Mouse (Mus musculus) kidney, postnatal 4 days (tissue): ENCODE results near the gene Cldn11.

Source experiments
- DNase-seq, 2 experiments: peaks; one replicate each; pipeline ENCODE4 v3.0.0; 2021; ENCODE audit warnings: mixed read lengths in 2 of 2

The Cldn11 gene

GRCm38 (mm10) chr3:31161336-31161735, 11.6 kb downstream of the Cldn11 start:
- DNase-seq, result no peak

- DNase-seq, result no peak
Measured at GRCm38 (mm10) chr3:31162860-31163259, 13.1 kb downstream of the Cldn11 start.

DNA sequence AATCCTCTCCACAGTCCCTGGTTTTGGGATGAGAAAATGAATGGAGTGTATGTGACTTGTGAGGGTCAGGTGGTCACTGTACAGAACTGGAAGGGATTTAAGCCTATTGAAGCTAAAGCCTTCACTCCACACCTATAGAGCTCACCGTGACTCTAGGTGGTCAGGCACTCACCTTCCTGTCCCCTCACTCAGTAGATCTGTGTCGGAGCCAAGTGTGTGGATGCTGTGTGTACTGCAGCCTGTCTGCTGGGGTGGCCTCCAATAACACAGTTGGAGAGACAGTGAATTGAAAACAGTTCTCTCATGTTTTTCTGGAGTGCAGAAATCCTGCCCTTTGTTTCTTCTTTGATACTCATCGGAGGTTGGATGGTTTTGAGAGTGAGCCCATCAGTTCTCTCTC, 16.1 kb downstream of the Cldn11 start:
- no peak for DNase-seq

DNA sequence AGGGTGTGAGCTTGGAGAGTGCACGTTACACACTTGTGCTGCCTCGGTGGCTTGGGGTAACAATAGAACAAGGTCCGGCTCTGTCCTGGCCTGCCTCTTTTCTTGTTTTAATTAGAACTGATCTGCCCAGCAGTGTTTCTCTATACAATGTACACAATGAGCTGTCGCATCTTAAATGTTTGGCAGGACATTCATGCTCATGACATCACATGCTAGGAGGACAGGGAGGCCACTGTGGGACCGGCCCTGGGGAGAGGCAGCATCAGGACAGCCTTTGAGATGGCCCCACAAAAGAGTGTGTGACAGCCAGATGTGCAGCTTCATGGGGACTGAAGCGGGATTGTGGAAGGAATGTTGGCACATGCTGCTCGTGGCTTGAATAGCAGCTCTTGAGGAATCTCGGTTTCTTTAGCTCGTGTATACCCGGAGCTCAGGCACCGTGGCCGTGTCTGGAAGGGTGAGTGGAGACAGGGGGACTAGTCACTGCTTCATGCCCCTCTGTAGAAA, 16.7 kb downstream of the Cldn11 start:
- peak; percentile 43 to 59 for DNase-seq

GRCm38 (mm10) chr3:31190342-31190741, 40.6 kb downstream of the Cldn11 start:
- no peak for DNase-seq

DNA sequence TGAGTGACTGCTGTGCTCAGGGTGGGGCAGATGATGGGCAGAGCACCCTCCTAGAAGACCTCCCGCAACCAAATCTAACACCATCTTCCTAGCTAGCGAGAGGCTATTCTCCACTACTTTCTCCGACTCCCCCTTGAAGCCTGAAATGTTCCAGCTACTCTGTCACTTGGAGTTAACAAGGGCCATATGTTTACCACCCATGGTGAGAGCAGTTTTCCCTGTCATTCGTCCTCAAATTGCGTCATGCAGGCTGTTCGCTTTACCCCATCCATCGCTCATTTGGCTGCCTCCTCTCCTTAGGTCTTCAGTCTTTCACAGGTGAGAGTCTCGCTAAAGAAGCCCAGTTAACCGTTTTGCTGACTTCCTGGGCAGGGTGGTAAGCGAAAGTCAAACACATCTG, 41.7 kb downstream of the Cldn11 start:
- no peak for DNase-seq

GRCm38 (mm10) chr3:31199162-31199877, 49.6 kb downstream of the Cldn11 start:
- peak in 1 of 2 experiments; percentile 53 for DNase-seq

- no peak for DNase-seq
Measured at GRCm38 (mm10) chr3:31203947-31204346, 54.2 kb downstream of the Cldn11 start.

GRCm38 (mm10) chr3:31205167-31205566, 55.4 kb downstream of the Cldn11 start:
- no peak for DNase-seq

DNA sequence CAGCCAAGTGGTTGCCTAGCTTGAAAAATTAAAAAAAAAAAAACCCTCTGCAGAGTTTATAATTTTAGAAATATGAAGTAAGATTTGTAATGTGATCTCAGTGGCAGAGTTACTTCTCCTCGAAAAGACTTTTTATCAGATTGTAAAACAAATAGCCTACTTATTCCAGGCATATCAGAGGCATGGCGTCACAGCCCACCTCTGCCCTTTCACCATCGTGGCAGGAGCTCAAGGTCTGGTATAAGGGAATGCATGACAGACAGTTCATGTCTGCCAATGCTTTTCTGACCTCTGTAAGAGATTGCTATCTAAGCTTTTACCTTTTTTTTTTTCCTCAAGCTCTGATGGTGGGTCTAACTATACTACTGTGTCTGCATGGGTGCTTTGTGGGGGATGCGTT, 58.3 kb downstream of the Cldn11 start:
- no peak for DNase-seq

DNA sequence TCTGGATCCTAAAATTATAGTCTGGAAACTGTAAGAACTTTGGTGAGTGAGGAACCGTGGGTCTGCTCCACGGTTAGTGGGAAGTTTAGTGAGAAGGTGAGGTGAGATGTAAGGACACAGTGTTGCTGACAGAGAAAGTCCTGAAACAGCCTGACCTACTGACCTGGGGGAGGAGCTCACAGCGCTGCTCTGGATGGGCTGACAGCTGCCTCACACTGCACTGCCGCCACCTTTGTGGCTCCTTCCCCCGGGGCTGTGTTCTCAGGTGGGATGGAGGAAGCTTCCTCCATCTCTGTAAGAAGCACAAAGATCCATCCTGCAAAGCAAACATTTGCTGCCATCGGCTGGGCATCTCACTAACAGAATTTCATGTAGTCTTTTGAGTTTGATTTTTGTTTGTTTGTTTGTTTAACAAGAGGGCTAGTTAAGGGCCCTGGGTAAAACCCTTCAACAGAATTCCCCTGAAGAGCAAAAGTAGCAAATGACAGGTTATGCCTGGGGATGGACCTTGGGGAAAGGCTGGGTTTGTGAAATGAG, 58.8 kb downstream of the Cldn11 start:
- no peak for DNase-seq

GRCm38 (mm10) chr3:31209001-31209400, 59.3 kb downstream of the Cldn11 start:
- peak; percentile 41 to 51 for DNase-seq

GRCm38 (mm10) chr3:31212205-31213038, 62.7 kb downstream of the Cldn11 start:
- DNase-seq, result peak in 1 of 2 experiments; percentile 50

DNA sequence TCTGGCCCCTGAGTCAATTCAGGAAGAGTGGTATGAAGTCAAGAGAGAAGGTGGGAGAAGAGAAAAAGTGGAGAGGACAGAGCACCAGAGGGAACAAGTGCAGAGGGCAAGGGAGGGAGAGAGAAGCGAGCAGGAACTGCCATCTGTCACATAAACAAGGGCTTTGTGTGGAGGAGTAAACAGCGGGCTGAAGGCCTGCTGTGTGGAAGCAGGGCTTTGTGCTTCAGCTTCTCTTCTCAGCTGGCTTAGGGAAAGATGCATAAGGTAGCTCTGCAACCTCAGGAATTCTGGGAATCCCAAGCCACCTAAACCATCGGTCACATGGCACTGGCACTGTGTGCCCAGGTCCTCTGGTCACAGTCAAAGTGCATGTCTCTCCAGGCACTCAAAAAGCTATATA, 64.1 kb downstream of the Cldn11 start:
- DNase-seq, result no peak
